Mouse (Mus musculus): ENCODE results near the gene Pm20d2.
A peak's percentile ranks its signal among the peaks of the same experiment; 100 is the strongest.

Gene Pm20d2

DNA sequence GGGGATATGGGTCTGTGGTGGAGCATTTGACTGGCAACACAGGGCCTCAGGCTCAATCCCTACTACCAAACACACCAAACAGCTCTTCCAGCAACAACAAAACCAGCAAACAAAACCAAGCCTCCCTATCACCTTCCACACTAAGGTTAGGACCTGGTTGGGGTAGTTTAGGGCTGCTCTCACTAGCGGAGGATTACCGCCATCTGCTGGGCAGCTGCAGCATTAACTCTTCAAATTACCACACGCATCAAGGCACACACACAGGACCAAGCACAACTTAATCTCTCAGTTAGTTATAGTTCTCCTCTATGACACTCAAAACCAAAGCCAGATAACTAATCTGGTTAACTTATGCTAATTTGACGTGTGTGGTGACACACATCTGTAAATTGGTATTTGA lies 15.1 kb upstream of the Pm20d2 start:
- H3K36me3 ChIP-seq (ENCODE audit: insufficient read depth, low read length) = no peaks in the 10 kb centered on the region
- no peak overlapping the region for H3K4me3 ChIP-seq (replicated peaks; ENCODE audit: low read length)
- peak; percentile 86 for TF ChIP-seq CTCF (conservative IDR thresholded peaks at IDR 0.05; ENCODE audit: low read length)
- no peak for TF ChIP-seq POU5F1 (IDR thresholded peaks at IDR 0.05; ENCODE audit: borderline replicate concordance, low read length)
- no peak for TF ChIP-seq NANOG (IDR thresholded peaks at IDR 0.05; ENCODE audit: borderline replicate concordance, low read length)
- H3K9me3 ChIP-seq (ENCODE audit: low read length) = no peaks in the 10 kb centered on the region
- peaks cover 37% of the 10 kb centered on the region for H3K27me3 ChIP-seq (ENCODE audit: insufficient read depth, low read length)
- H3K4me1 ChIP-seq (replicated peaks; ENCODE audit: low read depth, low read length) = peaks cover 37% of the 10 kb centered on the region

DNA sequence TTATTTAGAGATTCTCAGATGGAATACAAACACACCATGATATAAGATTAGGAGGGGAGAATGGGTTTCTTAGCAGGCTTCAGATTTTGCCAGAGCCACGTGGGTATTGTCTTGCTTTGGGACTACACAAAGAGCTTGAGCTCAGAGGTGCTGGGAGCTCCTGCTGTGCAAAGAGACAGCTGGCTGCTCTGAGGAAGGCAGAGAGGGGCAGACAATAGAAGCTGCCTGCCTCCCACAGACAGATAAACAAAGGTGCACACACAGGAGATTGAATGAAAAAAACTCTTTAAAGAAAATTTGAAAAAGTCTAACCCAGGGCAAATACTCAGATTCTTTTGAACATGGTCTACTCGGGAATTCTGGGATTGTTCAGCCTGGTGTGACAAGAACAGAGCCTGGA lies 8.6 kb upstream of the Pm20d2 start:
- H3K36me3 ChIP-seq (ENCODE audit: insufficient read depth, low read length) = no peaks in the 10 kb centered on the region
- TF ChIP-seq NANOG (IDR thresholded peaks at IDR 0.05; ENCODE audit: borderline replicate concordance, low read length) (no peak), POU5F1 (IDR thresholded peaks at IDR 0.05; ENCODE audit: borderline replicate concordance, low read length) (no peak), CTCF (conservative IDR thresholded peaks at IDR 0.05; ENCODE audit: low read length) (no peak)
- no peak overlapping the region for H3K4me3 ChIP-seq (replicated peaks; ENCODE audit: low read length)
- peaks cover 48% of the 10 kb centered on the region for H3K4me1 ChIP-seq (replicated peaks; ENCODE audit: low read depth, low read length)
- H3K9me3 ChIP-seq (ENCODE audit: low read length) = peaks cover 10% of the 10 kb centered on the region; the same call in 1 of the 2 replicates
- peaks cover 6% of the 10 kb centered on the region for H3K27me3 ChIP-seq (ENCODE audit: insufficient read depth, low read length)

DNA sequence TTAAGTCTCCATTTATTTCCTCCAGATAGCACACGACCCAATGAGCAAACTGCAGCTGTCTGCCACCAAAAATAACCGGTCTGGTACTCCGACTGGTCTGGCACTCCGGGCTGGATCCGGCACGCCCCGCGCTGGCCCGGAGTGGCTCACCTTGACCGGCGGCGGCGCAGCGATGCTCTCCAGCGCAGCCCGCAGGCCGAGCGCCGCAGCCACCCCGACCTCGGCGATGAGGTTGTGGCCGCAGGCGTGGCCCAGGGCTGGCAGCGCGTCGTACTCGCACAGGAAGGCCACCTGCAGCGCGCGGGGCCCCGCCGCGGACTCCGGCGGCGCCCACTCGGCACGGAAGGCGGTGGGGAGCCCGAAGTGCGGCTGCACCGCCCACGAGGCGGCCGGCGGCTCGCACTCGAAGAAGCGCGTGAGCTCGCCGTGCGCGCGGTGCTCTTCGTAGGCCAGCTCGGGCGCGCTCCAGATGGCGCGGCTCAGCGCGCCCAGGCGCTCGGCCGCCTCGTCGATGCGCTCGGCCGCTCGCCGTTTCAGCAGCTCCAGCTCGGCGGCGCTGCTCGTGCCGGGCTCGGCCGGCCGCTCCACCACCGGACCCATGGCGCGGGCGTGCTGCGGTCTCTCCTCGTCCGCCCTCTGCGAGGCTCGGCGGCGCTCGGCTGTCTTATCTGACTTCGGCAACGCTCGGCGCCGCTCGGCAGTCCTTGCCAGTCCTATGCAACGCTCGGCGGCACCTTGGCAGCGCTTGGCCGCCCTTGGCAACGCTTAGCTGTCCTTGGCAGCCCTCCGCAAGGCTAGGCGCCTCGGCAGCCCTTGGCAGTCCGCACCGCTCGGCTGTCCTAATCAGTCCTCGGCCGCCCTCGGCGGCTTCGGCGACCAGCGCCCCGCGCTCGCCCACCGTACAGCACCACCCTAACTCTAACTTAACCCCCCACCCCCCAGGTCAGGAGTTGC lies 479 bp downstream of the Pm20d2 start:
- Histone ChIP-seq H3K4me3 (replicated peaks; ENCODE audit: low read length) (peak overlapping the region; percentile 88), H3K9me3 (ENCODE audit: low read length) (peaks cover 21% of the 10 kb centered on the region), H3K36me3 (ENCODE audit: insufficient read depth, low read length) (no peaks in the 10 kb centered on the region), H3K4me1 (replicated peaks; ENCODE audit: low read depth, low read length) (0 out of 2 replicates have a peak, but pooled peaks cover 5% of the 10 kb centered on the region), H3K27me3 (ENCODE audit: insufficient read depth, low read length) (peaks cover 17% of the 10 kb centered on the region)
- TF ChIP-seq POU5F1 (IDR thresholded peaks at IDR 0.05; ENCODE audit: borderline replicate concordance, low read length) (no peak), NANOG (IDR thresholded peaks at IDR 0.05; ENCODE audit: borderline replicate concordance, low read length) (no peak), CTCF (conservative IDR thresholded peaks at IDR 0.05; ENCODE audit: low read length) (no peak)

DNA sequence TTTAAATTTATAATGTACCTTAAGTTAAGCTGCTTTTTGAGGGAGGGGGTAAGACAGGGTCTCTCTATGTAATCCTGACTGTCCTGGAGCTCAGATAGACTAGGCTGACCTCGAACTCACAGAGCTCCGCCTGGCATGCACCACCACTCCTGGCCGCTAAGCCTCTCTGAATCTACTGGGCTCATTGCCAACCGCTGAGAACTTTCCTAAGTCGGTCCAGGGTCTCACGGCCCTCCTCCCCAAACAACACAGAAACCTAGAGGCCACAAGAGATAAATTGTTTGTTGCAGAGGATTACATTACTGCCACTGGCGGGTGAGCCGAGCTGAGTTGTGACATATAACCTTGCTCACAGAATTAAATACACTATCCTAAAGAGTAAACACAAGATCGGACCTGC lies 1.4 kb downstream of the Pm20d2 start:
- Histone ChIP-seq H3K4me3 (replicated peaks; ENCODE audit: low read length) (peak overlapping the region; percentile 88), H3K4me1 (replicated peaks; ENCODE audit: low read depth, low read length) (0 out of 2 replicates have a peak, but pooled peaks cover 5% of the 10 kb centered on the region), H3K9me3 (ENCODE audit: low read length) (peaks cover 20% of the 10 kb centered on the region), H3K27me3 (ENCODE audit: insufficient read depth, low read length) (peaks cover 17% of the 10 kb centered on the region), H3K36me3 (ENCODE audit: insufficient read depth, low read length) (no peaks in the 10 kb centered on the region)
- peak; percentile 12; the same call in 1 of the 2 replicates for TF ChIP-seq CTCF (conservative IDR thresholded peaks at IDR 0.05; ENCODE audit: low read length)
- TF ChIP-seq POU5F1 (IDR thresholded peaks at IDR 0.05; ENCODE audit: borderline replicate concordance, low read length) = no peak

DNA sequence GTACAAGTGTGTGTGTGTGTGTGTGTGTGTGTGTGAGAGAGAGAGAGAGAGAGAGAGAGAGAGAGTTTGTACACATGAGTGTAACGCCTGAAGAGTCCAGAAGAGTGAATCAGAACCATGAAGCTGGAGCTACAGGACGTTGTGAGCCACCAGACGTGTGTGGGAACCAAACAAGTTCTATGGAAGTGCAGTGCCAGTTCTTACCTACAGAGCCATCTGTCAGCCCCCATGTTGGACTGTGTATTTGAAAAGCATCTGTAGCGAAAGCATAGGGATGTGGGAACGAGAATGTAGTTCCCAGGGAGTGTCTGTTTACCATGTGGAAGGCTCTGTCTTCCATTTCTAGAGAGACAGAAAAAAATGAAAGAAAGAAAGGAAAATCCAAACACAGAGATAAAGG lies 6.1 kb downstream of the Pm20d2 start:
- no peak for TF ChIP-seq POU5F1 (IDR thresholded peaks at IDR 0.05; ENCODE audit: borderline replicate concordance, low read length)
- no peak for TF ChIP-seq CTCF (conservative IDR thresholded peaks at IDR 0.05; ENCODE audit: low read length)
- TF ChIP-seq NANOG (IDR thresholded peaks at IDR 0.05; ENCODE audit: borderline replicate concordance, low read length) = no peak
- Histone ChIP-seq H3K4me1 (replicated peaks; ENCODE audit: low read depth, low read length) (0 out of 2 replicates have a peak, but pooled peaks cover 3% of the 10 kb centered on the region), H3K27me3 (ENCODE audit: insufficient read depth, low read length) (peaks cover 21% of the 10 kb centered on the region), H3K36me3 (ENCODE audit: insufficient read depth, low read length) (no peaks in the 10 kb centered on the region), H3K9me3 (ENCODE audit: low read length) (no peaks in the 10 kb centered on the region), H3K4me3 (replicated peaks; ENCODE audit: low read length) (no peak overlapping the region)

DNA sequence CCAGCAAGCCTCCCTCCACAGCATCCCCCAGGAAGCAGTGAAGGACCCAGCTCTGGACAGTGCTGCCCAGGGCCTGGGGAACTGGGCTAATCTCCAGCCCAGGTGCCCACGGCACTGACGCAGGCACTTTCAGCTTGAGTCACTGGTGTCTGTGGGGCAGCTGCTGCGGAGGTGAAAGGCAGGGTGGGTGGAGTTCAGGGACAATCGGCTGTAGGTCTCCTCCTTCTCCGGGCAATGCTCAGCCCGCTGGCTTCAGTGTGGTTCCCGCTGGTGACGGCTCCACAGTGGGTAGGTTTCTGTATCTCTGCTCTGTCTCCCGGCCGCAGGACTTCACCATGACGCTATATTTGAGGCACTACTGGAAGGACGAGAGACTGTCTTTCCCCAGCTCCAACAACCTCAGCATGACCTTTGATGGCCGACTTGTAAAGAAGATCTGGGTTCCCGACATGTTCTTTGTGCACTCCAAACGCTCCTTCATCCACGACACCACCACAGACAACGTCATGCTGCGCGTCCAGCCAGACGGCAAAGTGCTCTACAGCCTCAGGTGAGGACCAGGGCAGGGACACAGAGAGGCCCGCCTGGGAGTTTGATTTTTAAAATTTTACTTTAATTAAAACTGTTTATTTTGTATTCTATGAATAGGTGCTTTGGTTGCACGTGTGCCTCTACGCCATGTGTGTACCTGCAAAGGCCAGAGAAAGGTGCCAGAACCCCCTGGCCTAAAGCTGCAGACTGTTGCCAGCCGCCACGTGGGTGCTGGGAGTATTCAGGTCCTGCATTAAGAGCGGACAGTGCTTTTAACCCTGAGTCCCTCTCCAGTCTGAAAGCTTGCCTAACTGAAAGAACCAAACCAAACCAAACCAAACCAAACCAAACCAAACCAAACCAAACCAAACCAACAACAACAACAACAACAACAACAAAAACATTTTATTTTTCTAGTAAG lies 37.2 kb downstream of the Pm20d2 start:
- TF ChIP-seq CTCF (conservative IDR thresholded peaks at IDR 0.05; ENCODE audit: low read length) (no peak), POU5F1 (IDR thresholded peaks at IDR 0.05; ENCODE audit: borderline replicate concordance, low read length) (no peak), NANOG (IDR thresholded peaks at IDR 0.05; ENCODE audit: borderline replicate concordance, low read length) (no peak)
- peaks cover 7% of the 10 kb centered on the region for H3K4me1 ChIP-seq (replicated peaks; ENCODE audit: low read depth, low read length)
- H3K4me3 ChIP-seq (replicated peaks; ENCODE audit: low read length) = peak overlapping the region; percentile 52
- H3K9me3 ChIP-seq (ENCODE audit: low read length) = no peaks in the 10 kb centered on the region
- H3K36me3 ChIP-seq (ENCODE audit: insufficient read depth, low read length) = no peaks in the 10 kb centered on the region
- peaks cover 23% of the 10 kb centered on the region for H3K27me3 ChIP-seq (ENCODE audit: insufficient read depth, low read length)

DNA sequence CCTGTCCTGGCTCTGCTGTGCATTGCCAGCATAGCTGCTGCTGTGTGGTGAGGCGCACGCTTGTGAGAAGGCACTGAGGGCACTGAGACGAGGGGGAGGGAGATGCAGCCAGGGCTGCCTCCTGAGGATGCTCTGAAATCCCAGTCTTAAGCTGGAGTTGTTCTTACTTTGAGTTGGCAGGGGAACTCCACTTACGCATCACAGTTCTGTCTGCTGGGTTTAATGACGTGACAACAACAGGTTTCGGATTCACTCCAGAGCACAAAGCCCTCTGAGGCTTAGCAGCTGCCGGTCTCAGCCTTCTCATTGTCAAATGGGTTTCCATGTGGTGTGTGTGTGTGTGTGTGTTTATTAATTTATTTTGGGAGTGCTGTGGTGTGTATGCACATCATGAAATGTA lies 40.4 kb downstream of the Pm20d2 start:
- no peak for TF ChIP-seq POU5F1 (IDR thresholded peaks at IDR 0.05; ENCODE audit: borderline replicate concordance, low read length)
- peaks cover 15% of the 10 kb centered on the region for H3K4me1 ChIP-seq (replicated peaks; ENCODE audit: low read depth, low read length)
- H3K4me3 ChIP-seq (replicated peaks; ENCODE audit: low read length) = no peak overlapping the region
- H3K36me3 ChIP-seq (ENCODE audit: insufficient read depth, low read length) = no peaks in the 10 kb centered on the region
- H3K9me3 ChIP-seq (ENCODE audit: low read length) = no peaks in the 10 kb centered on the region
- H3K27me3 ChIP-seq (ENCODE audit: insufficient read depth, low read length) = peaks cover 52% of the 10 kb centered on the region

DNA sequence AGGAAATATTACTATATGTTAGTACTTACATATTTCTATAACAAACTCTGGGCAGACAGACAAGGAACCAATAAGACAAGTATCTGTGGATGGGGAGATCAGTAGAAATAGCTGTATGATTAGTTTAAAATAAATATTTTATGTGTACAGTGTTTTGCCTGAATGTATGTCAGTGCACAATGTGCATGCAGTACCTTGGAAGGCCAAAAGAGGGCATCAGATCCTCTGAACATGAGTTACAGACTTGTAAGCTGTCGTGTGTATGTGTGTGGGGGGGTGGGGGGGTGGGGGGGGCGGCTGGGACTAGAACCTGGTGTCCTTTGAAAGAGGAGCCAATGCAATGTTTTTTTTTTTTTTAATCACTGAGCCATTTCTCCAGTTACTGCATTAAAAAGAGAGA lies 41.7 kb downstream of the Pm20d2 start:
- TF ChIP-seq CTCF (conservative IDR thresholded peaks at IDR 0.05; ENCODE audit: low read length) = peak; percentile 50
- TF ChIP-seq POU5F1 (IDR thresholded peaks at IDR 0.05; ENCODE audit: borderline replicate concordance, low read length) = no peak
- no peak for TF ChIP-seq NANOG (IDR thresholded peaks at IDR 0.05; ENCODE audit: borderline replicate concordance, low read length)
- Histone ChIP-seq H3K36me3 (ENCODE audit: insufficient read depth, low read length) (no peaks in the 10 kb centered on the region), H3K4me3 (replicated peaks; ENCODE audit: low read length) (no peak overlapping the region), H3K9me3 (ENCODE audit: low read length) (no peaks in the 10 kb centered on the region), H3K27me3 (ENCODE audit: insufficient read depth, low read length) (peaks cover 52% of the 10 kb centered on the region), H3K4me1 (replicated peaks; ENCODE audit: low read depth, low read length) (peaks cover 15% of the 10 kb centered on the region)

Data from E14TG2a.4 (cell line).